Mouse (Mus musculus) cerebellum, adult 9-11 months (tissue): ENCODE results near the gene Mettl27.
A peak's percentile ranks its signal among the peaks of the same experiment; 100 is the strongest.
"Not testable (repeated sequence)": the region's sequence is repeated elsewhere in the genome, so short reads cannot be mapped to it uniquely, and the experiment has no call there.

Experiments
- DNase-seq: peaks from one replicate; pipeline ENCODE4 v3.0.0; 2022

Mettl27 gene

DNA sequence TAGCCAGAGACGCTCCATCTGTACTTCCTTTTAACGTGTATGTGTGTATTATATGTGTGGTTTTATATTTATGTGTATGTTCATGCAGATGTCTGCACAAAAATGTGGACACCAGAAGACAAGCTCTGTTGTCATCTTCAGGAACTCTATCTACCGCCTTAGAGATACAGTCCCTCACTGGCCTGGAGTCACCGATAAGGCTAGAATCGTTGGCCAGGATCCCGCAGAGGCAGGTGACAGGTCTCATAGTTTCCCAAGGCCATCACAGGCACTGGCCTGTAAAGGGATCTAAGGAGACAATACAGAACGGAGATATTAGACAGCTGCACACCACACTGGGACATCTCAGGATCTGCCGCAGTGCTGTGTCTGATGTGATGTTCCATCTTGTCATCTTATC is 11.1 kb upstream of the Mettl27 start:
- DNase-seq, result no peak

DNA sequence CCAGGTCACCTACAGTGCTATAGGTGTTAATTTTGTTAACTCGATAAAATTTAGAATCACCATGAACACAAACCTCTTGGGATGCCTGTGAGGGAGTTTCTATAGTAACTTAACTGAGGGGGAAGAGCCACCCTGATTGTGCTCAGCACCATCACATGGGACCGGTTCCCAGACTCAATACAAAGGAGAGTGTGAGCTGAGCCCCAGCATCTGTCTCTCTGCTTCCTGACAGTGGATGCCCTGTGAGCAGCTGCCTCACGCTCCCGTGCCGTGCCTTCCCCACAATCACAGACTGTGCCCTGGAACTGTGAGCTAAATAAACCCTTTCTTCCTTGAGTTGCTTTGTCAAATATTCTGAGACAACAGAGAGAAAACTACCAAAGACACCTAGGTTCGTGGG is 9.0 kb upstream of the Mettl27 start:
- DNase-seq, result no peak

DNA sequence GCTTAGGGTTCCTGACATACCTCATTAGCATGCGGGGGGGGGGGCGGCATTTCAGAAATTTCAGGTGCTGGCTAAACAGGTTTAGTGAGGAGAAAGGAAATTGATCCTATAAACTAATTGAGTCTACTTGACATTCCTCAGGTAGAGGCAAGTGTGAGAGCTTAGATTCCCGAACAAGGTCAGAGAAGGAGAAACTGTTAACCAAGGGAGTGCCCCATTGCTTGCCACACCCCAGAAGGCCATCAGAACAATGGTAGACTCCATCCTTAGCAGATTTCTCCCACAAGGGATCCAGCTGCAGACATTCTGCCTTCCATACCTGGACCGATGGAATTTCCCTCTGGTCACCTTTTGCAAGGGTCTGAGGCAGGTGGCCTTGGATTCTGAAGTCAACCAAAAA is 5.4 kb upstream of the Mettl27 start:
- DNase-seq, result no peak

DNA sequence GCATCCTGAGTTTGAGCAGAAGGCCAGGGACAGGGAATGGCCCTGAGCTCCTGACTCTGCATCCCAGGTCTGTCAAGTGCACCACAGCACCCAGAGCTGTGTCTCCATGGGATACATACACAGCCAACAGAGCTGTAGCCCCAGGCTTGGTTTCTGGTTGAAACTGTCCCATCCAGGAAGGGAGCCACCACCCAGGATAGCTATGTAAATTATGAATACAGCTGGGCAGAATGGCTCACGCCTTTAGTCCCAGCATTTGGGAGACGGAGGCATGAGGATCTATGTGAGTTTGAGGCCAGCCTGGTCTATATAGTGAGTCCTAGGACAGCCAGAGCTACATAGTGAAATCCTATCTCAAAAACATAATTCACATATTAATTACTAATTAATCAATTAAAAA is 2.2 kb upstream of the Mettl27 start:
- DNase-seq, result no peak

DNA sequence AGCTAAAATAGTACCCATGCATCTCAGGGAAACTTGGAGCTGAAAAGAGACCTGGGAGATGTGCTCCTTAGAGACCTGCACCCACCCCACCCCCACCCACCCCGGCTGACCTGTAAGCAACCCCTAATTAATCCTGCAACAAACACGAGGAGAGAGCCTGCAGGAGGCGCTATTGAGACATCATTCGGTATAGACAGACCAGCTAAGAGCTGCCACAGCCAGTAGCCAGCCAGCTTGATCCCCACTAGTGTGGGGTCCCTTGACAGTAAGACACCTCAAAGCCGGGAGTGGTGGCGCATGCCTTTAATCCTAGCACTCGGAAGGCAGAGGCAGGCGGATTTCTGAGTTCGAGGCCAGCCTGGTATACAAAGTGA is 722 bp downstream of the Mettl27 start:
- peak; percentile 39 for DNase-seq

DNA sequence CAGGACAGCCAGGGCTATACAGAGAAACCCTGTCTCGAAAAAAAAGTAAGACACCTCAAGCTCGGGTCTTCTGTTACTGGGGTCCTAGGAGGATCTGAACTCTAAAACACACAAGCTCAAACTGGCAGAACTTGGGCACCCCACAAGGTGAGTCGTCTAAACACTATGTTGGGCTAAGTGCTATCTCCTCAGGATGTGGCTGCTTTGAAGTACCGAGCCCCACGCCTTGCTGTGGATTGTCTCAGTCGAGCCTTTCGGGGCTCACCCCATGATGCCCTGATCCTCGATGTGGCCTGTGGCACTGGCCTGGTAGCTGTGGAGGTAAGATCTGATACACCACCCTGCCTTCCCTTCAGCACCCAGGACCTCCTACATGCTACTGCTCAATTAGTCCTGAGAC is 1.1 kb downstream of the Mettl27 start:
- peak; percentile 9 for DNase-seq

DNA sequence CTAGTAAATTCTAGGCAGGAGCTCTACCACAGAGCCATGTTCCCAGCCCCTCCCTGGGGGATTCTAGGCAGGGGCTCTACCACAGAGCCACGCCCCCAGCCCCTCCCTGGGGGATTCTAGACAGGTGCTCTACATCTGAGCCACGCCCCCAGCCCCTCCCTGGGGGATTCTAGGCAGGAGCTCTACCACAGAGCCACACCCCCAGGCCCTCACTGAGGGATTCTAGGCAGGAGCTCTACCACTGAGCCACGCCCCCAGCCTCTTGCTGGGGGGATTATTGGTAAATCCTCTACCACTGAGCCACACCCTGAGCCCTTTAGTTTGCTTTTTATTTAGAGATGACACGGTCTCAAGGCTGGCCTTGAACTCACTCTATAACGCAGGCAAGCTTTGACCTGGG is 1.5 kb downstream of the Mettl27 start:
- DNase-seq, result not testable (repeated sequence)

DNA sequence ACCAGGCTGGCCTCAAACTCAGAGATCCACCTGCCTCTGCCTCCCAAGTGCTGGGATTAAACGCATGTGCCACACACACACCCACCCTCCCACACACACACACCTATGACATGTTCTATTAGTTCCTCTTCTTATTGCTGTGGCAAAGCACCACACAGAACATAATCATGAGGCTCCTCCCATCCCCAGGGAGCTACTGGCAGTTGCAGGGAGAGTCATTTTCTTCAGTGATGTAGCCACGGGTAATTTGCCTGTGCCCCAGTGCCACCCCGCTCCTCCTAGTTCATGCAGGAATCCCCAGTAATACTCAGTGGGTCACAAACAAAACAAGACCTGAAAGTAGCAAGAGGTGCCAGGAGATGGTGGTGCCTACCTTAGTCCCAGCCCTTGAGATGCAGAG is 2.5 kb downstream of the Mettl27 start:
- no peak for DNase-seq

DNA sequence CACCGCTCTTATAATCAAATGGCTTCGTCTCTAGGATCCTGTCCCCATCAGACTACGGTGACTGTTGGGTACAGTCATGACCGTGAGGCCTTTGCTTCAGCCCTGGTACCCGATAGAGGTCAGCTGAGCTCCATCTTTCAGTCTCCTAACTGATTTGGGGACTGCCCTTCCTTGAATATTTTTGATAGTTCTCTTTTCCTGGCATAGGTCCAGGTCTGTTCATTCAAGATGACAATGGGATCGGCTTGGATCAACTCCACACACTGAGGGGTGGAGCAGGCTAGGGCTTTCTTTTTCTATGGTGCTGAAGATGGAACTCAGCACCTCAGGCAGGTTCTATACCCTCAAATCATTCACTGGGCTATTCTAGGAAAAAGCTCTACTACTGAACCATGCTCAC is 3.9 kb downstream of the Mettl27 start:
- no peak for DNase-seq

DNA sequence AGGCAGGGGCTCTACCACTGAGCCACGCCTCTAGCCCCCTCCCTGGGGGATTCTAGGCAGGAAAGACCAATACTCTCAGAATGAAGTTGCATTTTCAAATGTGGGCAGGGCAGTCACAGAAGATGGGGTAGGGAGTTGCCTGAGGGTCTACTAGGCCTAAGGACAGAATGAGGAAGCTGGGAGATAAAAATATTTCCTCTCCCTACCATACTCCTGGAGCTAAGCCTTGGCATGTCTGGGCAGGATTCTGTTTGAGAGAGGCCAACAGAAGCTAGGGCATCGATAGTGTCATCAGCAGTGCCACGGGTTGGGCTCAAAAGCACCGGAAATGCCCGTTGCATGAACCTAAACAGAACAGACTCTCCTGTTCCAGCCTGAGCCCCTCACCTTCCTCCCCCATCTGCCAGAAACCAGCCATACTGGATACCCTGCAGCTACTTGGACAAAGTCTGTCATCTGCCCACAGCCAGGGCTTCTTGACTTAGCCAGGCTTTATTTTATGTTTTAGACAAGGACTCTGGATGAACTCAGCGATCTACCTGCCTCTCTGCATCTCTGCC is 4.5 kb downstream of the Mettl27 start:
- no peak for DNase-seq

DNA sequence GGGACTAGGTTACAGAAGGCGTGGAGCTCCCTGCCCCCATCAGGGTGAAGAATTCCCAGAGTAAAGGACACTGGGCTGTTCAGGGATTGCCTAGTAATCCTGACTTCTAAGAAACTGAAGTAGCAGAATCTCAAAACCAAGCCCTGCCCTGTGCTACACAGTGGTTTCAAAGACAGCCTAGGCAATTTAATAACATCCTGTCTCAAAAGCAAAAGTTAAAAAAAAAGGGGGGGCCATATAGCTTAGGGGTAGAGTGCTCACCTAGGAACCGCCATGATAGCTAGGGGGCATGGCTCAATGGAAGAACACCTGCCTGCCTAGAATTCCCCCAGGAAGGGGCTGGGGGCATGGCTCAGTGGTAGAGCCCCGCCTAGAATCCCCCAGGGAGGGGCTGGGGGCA is 6.9 kb downstream of the Mettl27 start:
- no peak for DNase-seq

DNA sequence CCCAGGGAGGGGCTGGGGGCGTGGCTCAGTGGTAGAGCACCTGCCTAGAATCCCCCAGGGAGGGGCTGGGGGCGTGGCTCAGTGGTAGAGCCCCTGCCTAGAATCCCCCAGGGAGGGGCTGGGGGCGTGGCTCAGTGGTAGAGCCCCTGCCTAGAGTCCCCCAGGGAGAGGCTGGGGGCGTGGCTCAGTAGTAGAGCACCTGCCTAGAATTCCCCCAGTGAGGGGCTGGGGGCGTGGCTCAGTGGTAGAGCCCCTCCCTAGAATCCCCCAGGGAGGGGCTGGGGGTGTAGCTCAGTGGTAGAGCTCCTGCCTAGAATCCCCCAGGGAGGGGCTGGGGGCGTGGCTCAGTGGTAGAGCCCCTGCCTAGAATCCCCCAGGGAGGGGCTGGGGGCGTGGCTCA is 7.4 kb downstream of the Mettl27 start:
- DNase-seq, result not testable (repeated sequence)

DNA sequence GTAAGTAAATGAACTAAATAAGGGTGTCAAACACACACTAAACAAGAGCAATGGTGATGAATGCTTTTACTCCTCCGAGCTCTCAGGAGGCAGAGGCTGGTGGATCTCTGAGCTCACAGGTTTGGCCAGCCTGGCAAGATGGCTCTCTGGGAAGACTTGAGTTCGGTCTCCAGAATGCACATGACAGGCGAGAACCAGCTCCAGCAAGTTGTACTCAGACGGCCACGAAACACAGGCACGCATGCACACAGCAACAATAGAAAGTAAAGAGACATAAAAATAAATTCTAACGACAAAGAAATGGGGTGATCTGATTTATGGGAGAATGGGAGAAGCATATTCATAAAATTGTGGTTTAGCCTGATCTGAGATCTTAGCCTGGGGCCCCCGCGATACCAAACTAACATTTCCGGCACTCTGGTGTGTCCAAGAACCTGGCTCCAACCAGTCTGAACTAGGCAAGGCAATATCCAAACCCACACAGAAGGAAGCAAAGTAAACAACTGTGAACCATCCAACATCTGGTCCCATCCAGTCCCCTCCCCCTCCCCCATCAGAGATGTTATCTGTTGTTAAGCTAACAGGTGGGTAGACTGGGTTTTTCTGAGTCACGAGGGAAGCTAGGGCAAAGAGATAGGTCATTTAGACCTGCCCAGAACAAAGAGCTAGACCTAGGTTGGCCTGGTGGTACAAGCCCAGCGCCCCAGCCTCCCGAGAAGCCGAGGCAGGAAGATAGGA is 9.5 kb downstream of the Mettl27 start:
- DNase-seq, result no peak

DNA sequence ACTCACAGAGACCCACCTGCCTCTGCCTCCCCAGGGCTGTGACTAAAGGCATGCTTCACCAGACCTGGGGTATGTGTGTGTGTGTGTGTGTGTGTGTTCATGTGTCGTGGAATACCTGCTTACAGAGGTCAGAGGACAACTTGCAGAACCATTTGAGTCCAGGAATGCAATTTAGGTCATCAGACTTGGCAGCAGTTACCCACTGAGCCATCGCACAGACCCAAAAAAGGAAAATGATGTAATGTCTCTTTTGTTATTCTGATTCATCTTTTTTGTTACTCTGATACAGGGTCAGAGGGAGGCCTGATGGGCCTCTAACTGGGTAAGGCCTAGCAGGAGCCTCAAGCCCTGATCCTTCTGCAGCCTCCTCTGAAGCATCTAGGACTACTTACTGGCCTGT is 10.6 kb downstream of the Mettl27 start:
- no peak for DNase-seq

DNA sequence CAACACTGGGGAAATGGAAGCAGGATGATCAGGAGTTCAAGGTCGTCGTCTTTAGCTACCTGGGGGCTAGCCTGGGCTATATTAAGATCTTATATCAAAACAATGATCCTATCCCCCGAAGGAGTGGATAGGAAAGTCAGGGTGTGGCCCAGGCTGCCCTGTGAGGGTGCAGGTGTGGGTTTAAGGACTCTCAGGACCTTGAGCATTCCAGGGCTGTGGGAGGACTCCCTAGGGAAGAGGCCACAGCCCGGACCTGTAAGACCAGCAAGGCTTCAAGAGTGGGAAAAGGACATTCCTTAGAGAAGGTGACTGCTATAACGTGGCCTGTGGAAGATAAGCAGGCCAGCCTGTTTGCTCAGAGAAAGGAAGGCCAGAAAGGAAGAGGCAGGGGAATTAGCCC is 12.0 kb downstream of the Mettl27 start:
- DNase-seq, result no peak

DNA sequence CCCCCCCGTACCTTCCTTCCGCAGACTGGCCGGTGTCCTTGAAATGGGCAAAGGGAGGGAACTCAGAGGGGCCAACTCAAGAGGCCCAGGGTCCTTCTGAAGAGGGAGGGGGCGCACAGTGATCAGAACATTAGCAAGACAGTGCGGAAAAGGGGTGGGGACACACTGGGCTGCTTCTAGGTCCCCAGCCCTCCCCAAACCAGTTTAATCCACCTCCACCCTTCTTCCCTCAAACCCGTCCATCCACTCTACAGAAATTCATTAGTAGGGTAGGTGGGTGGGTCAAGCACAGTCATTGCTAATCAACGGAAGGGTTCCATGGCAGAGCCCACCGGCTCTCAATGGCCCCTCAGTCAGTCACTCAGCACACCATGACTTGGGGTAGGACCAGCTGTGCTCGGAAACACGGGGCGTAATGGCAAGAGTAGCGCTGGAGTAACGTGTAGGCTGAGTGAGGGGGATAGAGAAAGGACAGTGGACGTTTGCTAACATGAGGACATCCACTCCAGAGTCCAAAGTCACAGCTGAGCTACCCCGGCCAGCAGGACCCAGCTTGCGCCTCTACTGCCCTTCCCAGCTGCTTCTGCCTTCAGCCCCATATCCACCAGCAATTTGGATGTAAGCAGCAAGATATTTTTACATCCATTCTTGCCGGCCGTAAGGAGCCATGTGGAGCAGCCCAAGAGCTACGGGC is 13.2 kb downstream of the Mettl27 start:
- no peak for DNase-seq

DNA sequence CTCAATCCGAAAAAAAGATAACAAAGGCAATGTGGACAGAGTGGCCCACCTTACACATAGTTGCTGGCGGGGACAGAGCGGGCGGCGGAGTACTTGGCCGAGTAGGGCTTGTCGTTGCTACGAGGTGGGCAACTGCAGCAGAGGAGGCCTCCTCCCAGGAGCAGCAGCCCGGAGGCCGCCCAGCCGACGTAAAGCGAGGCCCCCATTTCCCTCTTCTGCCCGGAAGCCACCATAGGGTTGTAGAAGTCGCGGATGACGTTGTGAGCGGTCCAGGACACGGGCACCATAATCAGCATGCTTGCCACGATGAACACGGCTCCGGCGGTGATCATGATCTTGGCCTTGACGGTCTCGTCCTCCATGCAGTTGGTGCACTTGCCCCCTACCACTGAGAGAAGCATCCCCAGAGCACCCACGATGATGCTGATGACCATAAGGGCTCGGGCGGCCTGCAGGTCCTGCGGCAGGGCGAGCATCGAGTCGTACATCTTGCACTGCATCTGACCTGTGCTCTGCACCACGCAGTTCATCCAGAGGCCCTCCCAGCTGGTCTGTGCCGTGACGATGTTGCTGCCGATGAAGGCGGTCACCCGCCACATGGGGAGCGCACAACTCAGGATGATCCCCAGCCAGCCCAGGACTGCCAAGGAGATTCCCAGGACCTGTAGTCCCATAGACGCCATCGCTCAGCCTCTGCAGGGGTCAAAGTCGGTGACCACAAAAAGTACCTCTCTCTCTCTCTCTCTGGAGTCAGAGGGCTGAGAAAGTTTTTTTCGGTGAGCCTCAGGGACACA is 14.1 kb downstream of the Mettl27 start:
- DNase-seq, result no peak

DNA sequence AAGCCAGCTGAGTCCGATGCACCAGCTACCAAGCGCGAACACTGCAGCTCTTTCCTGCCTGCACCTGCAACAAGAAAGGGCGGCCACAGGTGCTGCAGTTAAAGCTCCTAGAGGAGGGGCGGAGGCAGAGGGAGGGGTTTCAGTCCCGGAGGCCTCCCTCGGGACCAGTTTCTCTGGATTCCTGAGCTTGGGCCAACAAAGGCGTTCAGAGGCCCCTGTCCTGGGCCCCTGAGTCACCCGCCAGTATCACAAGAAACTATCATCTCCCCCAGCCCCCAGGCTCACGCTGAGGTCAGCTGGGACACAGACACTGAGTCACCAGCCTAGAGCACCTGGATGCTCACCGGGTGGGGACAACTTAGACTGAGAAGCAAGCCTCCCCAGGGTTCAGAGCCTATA is 14.7 kb downstream of the Mettl27 start, which contains the start of gene Cldn4:
Gene Cldn4, minus strand, starts transcription at position 78 of the 399 bp plus-strand sequence.
- DNase-seq, result no peak

DNA sequence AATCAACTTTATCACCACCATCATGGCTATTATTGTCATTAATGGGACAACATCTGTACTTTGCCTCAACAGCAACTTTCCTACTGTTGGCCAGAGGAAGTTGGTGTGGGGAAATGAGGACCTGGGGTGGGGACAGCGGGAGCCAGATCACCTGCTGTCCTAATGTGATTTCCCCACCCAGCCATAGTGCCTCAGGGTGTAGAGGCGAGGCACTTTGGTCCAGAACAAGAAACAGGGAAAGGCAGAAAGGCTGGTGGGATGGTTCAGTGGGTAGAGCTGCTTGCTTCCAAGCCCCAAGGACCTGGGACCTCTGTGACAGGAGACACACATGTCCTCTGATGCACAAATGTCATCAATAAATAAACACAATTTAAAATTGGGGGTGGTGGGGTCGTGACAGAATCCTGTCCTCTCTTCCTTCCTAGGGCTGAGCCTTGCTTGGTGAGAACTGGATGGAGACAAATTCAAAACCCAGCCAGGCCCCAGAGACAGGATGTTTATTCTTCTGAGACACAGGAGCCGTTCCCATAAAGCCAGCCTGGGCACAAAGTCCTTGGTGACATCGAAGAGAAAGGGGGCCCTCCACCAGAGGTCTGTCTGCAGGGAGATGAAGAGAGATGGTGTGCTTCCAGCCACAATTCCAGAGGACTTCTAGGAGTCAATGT is 15.4 kb downstream of the Mettl27 start:
- no peak for DNase-seq

DNA sequence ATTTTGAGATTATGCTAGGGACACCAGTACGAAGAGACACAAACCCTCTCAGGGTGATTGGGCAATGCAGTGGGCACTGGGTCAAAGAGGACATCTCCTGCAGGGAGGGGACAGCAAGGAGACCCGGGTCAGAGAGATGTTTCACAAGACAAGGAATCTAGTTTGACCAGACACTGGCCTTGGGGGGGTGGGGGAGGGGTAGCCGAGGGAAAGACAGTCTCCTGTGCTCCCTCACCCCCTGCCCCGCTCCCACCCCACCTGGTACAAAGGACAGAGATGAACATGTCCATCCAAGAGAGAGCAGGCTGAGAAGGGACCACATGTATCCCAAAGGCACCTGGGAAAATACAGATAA is 15.9 kb downstream of the Mettl27 start:
- no peak for DNase-seq

DNA sequence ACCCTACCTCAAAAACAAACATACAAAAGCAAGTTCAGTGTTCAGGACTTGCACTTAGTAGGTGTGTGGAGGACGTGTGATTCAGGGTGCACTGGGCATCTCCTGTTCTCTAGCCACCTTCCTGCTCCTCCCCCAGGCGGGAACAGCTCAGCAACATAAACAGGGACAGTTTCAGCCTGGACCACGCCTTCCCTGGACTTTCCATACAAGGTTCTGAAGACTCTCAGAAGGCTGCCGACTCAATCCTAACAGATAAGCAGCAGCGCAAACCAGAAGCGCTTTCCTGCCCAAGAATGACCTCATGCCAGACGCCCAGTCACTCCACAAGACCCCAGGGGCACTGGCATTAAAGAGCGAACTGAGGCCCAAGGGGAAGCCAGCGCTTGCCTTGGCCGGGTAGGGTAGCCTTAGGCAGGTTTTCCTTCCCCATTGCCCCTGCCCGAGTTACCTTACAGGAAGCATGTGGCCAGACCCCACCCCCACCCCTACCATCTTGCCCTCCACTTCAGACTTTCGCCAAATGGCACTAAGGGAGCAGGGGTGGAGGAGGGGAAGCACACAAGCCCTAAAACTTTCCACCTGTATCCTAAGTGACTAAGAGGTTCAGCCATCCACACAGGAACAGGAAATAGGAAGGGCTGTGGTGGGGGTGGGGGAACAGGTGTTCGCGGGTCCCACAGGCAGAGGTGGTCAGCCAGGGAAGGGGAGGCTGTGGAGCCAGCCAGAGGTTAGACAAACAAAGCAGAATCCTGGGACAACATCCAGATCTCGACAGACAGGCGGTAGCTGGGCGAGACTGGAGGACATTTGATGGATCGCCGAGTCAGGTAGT is 19.1 kb downstream of the Mettl27 start:
- DNase-seq, result no peak

DNA sequence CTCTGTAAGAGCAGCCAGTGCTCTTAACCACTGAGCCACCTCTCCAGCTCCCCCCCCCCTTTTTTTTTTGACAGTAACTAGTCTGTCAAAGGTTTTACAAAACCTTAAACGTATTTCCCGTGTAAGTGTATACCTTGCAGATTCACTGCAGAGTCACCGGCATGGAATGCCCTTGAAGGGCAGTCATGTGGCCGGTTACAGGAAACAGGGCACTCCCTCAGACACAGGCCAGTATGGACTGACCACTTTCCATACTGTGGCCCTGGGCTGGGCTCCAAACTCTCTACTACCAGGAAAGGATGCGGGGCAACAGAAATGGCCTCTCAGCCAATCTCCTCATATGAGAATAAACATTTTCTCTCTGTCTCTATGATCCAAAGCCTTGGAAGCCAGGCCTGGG is 23.3 kb downstream of the Mettl27 start:
- no peak for DNase-seq
